Mouse (Mus musculus) monocyte, adult 2 months (primary cell): ENCODE measurements around the gene Fam187a.

Source experiments
- DNase-seq, 2 experiments: peaks; one replicate each; pipeline ENCODE4 v3.0.0; 2022; ENCODE audit warnings: low spot score in 2 of 2, low read depth in 1 of 2

The Fam187a gene

DNA sequence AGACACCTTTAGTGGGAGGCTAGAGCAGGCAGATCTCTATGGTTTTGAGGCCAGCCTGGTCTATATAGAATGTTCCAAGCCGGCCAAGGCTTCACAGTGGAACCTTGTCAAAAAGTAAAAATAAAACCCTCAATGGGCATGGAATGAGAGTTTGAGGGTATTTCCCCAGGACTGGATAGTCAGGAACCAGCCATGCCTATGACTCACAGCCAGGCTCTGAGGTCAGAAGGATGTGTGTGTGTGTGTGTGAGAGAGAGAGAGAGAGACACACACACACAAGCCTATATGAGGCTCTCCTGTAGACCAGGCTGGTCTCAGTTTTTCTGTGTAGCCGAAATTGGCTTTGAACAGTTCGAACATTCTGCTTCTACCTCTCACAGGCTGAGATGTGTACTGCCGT is 9.7 kb downstream of the Fam187a start:
- no peak for DNase-seq

DNA sequence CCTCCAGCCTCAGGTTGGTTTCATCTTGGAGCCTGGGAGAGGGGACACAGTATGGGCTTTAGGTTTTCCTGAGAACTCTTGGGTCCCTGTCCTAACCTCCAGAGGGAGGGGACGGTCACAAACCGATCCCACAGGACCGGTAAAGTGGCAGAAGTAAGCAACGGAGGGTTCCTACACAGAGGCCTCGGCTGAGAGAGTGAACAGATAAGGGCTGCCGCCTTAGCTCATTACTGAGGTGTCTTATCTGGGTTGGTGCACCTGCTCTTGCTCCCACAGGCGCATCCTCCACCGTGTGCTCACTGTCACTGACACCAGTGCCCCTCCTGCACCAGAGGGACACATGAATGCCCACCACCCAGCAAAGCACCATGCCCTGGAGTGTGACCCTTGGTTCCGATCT is 10.8 kb downstream of the Fam187a start:
- DNase-seq: no peak

DNA sequence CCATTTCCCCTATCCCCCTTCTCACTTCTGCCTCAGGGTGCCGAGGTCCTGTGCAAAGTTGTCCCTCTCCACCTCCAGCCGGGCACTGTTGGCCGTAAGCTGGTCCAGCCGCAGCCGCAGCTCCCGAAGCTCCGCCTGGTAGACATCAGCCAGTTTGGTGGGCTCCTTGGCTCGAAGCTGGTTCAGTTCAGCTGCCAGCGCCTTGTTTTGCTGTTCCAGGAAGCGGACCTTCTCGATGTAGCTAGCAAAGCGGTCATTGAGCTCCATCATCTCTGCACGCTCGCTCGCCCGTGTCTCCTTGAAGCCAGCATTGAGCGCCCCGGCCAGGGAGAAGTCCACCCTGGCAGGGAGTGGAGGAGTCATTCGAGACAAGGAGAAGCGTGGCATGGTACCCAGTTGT is 11.7 kb downstream of the Fam187a start:
- no peak for DNase-seq

DNA sequence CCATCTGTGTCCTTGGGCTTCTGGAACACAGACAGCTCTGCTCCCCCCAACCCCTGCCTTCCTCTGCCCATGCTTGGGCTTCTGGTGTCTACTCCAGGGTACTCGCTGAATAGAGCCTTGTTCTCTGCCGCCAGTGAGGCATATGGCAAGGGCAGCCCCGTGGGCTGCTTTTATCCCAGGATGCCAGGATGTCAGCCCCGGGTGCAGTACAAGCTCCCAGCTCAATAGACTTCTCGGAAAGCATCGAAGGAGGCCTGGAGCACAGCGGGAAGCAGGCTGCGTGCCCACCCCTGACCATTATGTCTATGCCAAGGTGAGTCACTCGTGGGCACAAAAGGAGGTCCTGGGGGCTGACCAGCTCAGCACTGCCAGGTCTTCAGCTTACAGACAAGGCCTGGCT is 13.4 kb downstream of the Fam187a start:
- no peak for DNase-seq

DNA sequence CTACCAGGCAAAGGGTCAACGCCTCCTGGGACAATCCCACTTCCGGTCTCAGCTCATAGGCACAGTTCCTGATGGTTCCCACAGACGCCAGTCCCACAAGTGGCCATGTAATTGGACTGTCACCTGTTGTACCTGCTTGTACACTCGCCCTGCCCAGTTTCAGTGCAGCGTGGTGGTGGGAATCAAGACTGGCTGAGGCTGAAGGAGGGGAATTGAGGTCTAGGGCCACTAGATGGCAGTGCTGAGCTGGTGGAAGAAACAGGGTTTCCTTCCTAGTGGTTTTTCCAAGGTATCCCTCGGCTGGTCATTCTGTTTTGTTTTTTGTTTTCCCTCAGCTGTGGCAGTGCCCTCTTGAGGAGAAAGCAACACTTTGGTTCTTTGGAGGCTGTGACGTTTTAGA is 15.8 kb downstream of the Fam187a start, which contains the start of gene Gfap:
TSS of gene Gfap (minus strand) at position 150 of the 400 bp plus-strand sequence.
- peak in 1 of 2 experiments; percentile 21 for DNase-seq

DNA sequence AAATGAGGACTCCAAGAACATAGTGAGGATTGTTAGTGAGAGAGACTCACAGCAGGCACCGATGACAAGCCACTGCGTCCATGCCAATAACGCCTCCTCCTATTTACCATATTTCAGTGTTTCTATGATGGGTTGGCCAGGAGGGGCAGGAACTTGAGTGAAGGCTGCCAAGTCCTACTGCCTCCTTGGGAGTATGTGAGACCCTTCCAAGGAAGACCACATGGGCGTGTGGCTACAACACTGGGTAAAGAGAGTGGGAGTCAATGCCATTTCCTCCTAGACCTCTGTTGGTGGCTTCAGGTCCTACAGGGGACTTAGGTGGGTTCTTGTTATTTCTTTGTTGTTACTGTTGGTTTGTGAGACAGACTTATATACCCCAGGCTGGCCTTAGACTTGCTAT is 16.2 kb downstream of the Fam187a start:
- no peak for DNase-seq

DNA sequence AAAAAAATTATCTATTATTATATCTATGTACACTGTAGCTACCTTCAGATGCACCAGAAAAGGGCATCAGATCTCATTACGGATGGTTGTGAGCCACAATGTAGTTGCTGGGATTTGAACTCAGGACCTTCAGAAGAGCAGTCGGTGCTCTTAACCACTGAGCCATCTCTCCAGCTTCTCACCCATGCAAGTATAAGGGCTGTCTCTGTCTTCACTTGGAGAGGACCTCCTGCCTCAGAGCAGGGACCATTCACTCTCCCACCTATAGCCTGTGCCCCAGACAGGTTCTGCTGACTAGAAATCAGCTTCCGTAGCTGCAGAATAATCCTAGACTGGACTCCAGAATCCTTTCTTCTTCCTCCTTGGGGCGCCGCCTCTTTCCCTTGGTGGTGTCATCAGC is 17.1 kb downstream of the Fam187a start:
- DNase-seq: no peak

DNA sequence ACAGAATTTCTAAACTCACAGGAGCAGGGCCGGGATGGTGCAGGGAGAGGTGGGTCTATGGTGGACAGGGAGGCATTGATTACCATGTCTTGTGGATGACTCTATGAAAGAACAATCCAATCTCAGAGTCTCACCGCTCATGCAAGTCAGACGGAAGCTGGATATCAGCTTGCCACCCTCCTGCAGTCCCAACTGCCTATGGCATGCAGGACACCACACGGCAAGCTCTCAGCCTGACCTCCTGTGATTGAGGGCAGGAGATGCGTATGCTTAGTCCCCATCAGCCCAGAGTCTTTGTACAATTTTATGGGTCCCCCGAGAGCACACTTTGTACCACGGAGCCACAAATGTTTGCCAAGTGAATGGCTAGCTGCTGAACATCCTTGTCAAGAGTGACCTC is 18.7 kb downstream of the Fam187a start:
- no peak for DNase-seq

DNA sequence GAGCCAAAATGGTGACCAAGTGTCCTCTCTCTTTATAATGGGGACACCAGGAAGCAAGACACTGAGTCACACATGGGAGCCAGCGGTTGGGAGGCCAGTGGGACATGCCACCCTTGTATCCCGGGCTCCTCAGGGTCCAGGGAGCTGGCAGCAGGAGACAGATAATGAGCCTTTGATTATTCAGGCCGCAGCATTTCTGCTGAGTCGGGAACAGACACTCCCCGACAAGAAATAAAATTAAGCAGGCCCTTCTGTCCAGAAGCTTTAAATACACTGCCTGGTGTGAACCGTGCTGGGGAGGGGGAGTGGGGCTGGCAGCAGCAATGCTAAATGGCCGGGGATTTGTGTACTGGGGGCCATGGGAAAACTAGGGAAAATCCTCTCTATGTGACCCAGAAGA is 26.4 kb downstream of the Fam187a start:
- DNase-seq: no peak

DNA sequence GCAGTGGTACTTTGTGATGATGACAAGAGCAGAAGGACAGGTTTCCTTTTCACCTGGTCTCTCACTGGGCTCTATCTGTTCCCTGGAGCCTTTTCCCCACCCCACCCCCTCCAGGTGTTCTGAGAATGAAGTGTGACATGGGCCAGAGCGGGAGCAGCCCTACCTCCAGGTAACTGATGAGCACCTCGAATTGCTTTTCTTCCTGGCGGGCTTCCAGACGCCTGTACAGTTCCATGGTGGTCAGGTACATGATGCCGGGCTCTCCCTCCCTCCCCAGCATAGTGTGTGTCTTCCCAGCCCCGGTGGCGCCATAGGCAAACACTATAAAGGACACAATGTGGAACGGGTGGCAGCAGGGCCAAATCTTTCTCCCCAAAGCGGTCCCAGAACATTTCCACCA is 30.4 kb downstream of the Fam187a start:
- no peak for DNase-seq

DNA sequence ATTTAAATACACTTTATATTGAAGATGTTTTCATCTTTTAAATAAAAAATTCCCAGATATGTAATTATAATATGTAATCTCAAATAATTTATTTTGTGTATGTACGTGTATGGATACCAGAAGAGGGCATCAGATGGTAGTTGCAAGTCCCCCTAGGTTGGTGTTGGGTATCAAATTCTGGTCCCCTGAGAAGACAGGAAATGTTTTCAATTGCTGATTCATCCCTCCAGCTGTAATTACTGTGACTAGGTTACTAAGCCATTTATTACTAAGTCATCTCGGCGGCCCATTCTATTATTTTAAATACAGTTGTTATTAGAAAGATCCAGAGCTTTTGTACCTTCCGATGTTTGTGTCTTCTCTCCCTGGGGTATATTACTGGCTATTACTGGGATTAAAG is 33.1 kb downstream of the Fam187a start:
- no peak for DNase-seq

DNA sequence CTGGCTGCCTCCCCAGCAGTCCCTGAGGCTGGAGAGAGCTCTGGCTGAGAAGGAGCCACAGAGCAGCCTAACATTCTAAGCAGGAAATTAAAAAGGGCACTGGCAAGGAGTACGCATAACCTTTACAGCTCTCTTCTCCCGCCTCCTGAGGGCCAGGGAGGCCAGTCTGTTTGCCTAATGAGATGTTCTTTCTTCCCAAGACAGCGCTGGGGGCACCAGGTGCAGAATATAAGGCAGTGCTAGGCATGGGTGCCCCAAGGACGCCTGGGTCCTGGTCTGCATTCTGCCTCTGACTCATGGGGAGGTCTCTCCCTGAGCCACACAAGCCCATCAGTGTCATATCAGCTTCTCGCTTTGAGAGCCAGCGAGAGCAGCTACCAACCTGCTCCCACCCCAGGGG is 36.5 kb downstream of the Fam187a start:
- DNase-seq: no peak

DNA sequence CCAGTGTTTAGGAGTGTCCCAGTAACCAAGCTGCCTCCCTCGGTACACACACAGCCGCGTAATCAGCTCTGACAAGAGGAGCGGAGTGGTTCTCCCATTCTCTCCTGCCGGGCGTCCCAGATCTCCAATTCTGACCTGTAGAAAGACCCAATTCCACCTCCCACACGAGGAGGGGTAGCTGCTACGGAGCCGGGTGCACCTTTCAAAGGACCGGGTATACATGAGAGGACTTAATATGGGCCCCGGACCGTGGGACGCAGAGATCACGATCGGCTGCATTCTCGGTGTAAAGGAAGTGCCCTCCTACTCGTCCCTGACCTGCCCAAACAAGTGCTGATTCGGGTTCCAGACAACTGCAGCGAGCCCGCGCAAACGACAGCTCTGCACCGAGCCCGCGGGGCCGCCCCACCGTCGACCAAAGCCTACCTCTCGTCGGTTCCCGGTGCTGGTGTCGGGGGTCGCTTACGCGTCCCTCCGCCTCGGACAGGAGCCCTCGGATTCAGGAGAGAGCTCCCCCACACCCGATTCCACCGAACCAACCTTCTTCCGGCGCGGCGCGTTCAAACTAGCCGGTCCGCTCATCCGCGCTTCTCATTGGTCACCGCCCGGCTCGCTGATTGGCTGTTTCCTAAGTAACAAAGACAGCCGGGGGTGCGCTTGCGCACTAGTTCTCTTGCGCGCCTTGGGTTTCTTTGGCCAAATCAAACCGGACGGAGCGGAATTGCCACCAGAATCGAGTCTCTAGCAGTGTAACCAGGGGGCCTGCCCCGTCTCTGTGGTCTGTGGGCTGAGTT is 39.8 kb downstream of the Fam187a start, which contains the start of gene Kif18b:
TSS of gene Kif18b (minus strand) at position 568 of the 794 bp plus-strand sequence.
- peak; percentile 81 for DNase-seq

DNA sequence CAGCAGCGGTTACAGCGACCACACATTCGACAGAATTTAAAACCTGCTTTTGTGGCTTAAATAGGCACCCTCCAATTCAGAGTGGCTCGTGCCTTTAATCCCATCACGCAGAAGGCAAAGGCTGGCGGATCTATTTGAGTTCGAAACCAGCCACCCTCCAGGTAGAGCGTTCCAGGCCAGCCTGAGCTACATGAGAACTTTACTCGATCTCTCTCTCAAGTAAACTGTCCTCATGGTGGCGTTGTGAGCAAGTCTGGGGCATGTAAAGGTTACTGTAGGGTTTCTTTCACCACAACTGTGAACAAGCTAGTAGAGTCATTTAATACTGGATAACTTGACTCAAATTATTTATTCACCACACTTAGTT is 40.4 kb downstream of the Fam187a start:
- no peak for DNase-seq

DNA sequence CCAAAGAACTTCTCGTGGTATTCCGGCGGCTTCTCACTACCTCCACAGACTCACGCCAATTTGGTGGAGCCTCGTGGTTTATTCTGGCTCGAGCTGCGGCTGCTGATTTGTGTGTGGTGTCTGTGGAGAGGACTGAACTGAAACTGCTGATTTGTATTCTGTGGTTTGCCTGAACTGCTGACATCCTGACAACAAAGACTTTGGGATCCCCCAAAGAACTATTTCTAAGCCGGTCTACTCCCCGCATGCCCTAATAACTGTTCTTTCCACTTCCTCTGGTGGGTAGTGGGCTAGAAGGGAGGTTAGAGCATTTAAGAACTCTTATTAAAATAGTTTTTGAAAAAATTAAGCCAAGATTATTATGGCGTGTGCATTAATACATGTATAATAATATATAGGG is 45.7 kb downstream of the Fam187a start:
- DNase-seq: no peak

DNA sequence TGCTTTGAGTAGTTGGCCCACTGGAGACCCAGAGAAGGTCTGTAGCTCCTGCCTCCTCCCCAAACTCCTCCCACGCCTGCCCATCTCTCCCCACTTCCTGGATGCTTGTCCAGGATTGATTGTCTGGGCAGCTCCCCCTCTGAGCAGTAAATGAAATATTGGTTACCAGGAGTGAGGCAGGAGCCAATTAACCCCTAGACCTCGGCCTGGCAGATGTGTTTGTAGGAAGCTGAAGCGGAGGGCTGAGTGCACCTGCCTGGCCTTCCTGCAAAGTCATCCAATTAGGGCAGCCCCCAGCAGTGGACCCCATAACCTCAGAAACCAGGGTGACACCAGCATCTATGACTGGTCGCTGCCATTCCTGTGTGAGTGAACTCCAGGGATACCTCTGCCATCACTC is 51.3 kb downstream of the Fam187a start:
- DNase-seq: no peak
